Mouse (Mus musculus) kidney, adult 2 months (tissue): ENCODE measurements around the gene Spag17. TPM values are rescaled to one million over a fixed set of nuclear protein-coding genes. Genes with fewer than 3 reads are reported as not detected.
A peak's percentile ranks its signal among the peaks of the same experiment; 100 is the strongest.

ENCODE experiments used
- DNase-seq: peaks from one replicate; pipeline ENCODE4 v3.0.0; 2021
- H3K27ac ChIP-seq: fragments of 200-500 bp; 2 replicates; pipeline ENCODE4 v1.5.1; 2012; ENCODE audit warnings: low read depth, low read length, control low read depth, inconsistent platforms; ENCODE audit not compliant: insufficient read depth
- H3K27me3 ChIP-seq: fragments of 200-500 bp; replicated peaks from 2 replicates; pipeline ENCODE4 v1.6.1; 2012; ENCODE audit warnings: mild to moderate bottlenecking, moderate library complexity, low read length, inconsistent platforms; ENCODE audit not compliant: control insufficient read depth, insufficient read depth
- H3K36me3 ChIP-seq: fragments of 200-500 bp; 2 replicates; pipeline ENCODE4 v1.6.1; 2012; ENCODE audit warnings: mild to moderate bottlenecking, moderate library complexity, low read length, inconsistent platforms; ENCODE audit not compliant: control insufficient read depth, insufficient read depth
- H3K4me1 ChIP-seq: fragments of 200-500 bp; 2 replicates; pipeline ENCODE4 v1.6.1; 2011; ENCODE audit warnings: low read length; ENCODE audit not compliant: control insufficient read depth, insufficient read depth
- H3K4me3 ChIP-seq: fragments of 200-500 bp; 2 replicates; pipeline ENCODE4 v1.5.1; 2011; ENCODE audit warnings: mild to moderate bottlenecking, low read depth, low read length, control low read depth; ENCODE audit not compliant: insufficient read depth
- CTCF ChIP-seq: fragments of 200-500 bp; conservative IDR thresholded peaks from 2 replicates; pipeline ENCODE4 v1.5.1; 2011; ENCODE audit warnings: low read depth, mild to moderate bottlenecking, control low read depth, low read length, moderate library complexity, mixed read lengths; ENCODE audit not compliant: insufficient read depth, insufficient read length
- POLR2A ChIP-seq: fragments of 200-500 bp; IDR thresholded peaks from one replicate; pipeline ENCODE4 v1.6.1; 2011; ENCODE audit warnings: low read depth, low read length, control low read depth
- WGBS: fragments of 180-500 bp; shearing (Covaris S2); methylation state at CpG from one replicate; pipeline ENCODE4 v1.1.7; 2018; 5-methylcytosine and 5-hydroxymethylcytosine counted together
- polyA plus RNA-seq: library from polyadenylated mRNA; depleted of rRNA; stranded (reverse); fragments of >200 nt; gene quantifications from 2 replicates; pipeline ENCODE4 v1.2.3, GENCODE M21; 2012

The Spag17 gene
- polyA plus RNA-seq, 1 experiment: 0.05 TPM

- TF ChIP-seq POLR2A (no peak), CTCF (no peak)
- Histone ChIP-seq H3K27me3 (no peaks in the 10 kb centered on the region), H3K4me3 (no peak overlapping the region), H3K27ac (no peak overlapping the region), H3K4me1 (no peaks in the 10 kb centered on the region), H3K36me3 (no peaks in the 10 kb centered on the region)
- WGBS: 32% methylated on average over 12 of the region's 12 CpGs
- peak; percentile 71 for DNase-seq
Observed at GRCm38 (mm10) chr3:99930920-99931620, 45.9 kb downstream of the Spag17 start.

- 48% methylated on average over 1 of the region's 1 CpGs for WGBS
- no peak overlapping the region for H3K4me3 ChIP-seq
- peak; percentile 14 for DNase-seq
- H3K36me3 ChIP-seq: no peaks in the 10 kb centered on the region
- TF ChIP-seq POLR2A (no peak), CTCF (peak; percentile 59)
- no peaks in the 10 kb centered on the region for H3K27me3 ChIP-seq
- no peaks in the 10 kb centered on the region for H3K4me1 ChIP-seq
- H3K27ac ChIP-seq: no peak overlapping the region
Observed at GRCm38 (mm10) chr3:99936159-99936558, 51.0 kb downstream of the Spag17 start.

- peak; percentile 61 for DNase-seq
- H3K27me3 ChIP-seq: no peaks in the 10 kb centered on the region
- H3K27ac ChIP-seq: no peak overlapping the region
- no peak overlapping the region for H3K4me3 ChIP-seq
- H3K36me3 ChIP-seq: no peaks in the 10 kb centered on the region
- TF ChIP-seq POLR2A: no peak
- TF ChIP-seq CTCF: 0 out of 2 replicates have a peak, but pooled peaks have one; percentile 2
- no peaks in the 10 kb centered on the region for H3K4me1 ChIP-seq
- WGBS: 30% methylated on average over 8 of the region's 8 CpGs
Observed at GRCm38 (mm10) chr3:99938611-99939286, 53.5 kb downstream of the Spag17 start.

- no peak for TF ChIP-seq CTCF
- no peak for TF ChIP-seq POLR2A
- DNase-seq: no peak
- WGBS: 40% methylated on average over 2 of the region's 2 CpGs
Observed at GRCm38 (mm10) chr3:99945171-99945570, 60.0 kb downstream of the Spag17 start.

GRCm38 (mm10) chr3:99954039-99954602, 68.9 kb downstream of the Spag17 start:
- TF ChIP-seq POLR2A: no peak
- no peak for TF ChIP-seq CTCF
- WGBS: 53% methylated on average over 9 of the region's 9 CpGs

More at GRCm38 (mm10) chr3:99945171-99945570, 60.0 kb downstream of the Spag17 start:
- Histone ChIP-seq H3K27me3 (no peaks in the 10 kb centered on the region), H3K36me3 (no peaks in the 10 kb centered on the region), H3K27ac (no peak overlapping the region), H3K4me1 (no peaks in the 10 kb centered on the region), H3K4me3 (no peak overlapping the region)

GRCm38 (mm10) chr3:99956517-99956916, 71.3 kb downstream of the Spag17 start:
- no peak for TF ChIP-seq POLR2A
- no peak for TF ChIP-seq CTCF
- H3K36me3 ChIP-seq: no peaks in the 10 kb centered on the region
- no peaks in the 10 kb centered on the region for H3K4me1 ChIP-seq
- no peaks in the 10 kb centered on the region for H3K27me3 ChIP-seq
- no peak for DNase-seq
- H3K27ac ChIP-seq: no peak overlapping the region
- H3K4me3 ChIP-seq: no peak overlapping the region

More at GRCm38 (mm10) chr3:99954039-99954602, 68.9 kb downstream of the Spag17 start:
- Histone ChIP-seq H3K4me3 (no peak overlapping the region), H3K36me3 (no peaks in the 10 kb centered on the region), H3K27me3 (no peaks in the 10 kb centered on the region), H3K4me1 (no peaks in the 10 kb centered on the region), H3K27ac (no peak overlapping the region)
- DNase-seq: no peak

GRCm38 (mm10) chr3:99959805-99960485, 74.7 kb downstream of the Spag17 start:
- no peak overlapping the region for H3K27ac ChIP-seq
- no peaks in the 10 kb centered on the region for H3K4me1 ChIP-seq
- no peak for DNase-seq
- no peak overlapping the region for H3K4me3 ChIP-seq
- no peaks in the 10 kb centered on the region for H3K36me3 ChIP-seq
- no peaks in the 10 kb centered on the region for H3K27me3 ChIP-seq
- TF ChIP-seq CTCF (no peak), POLR2A (no peak)
- WGBS: 52% methylated on average over 7 of the region's 7 CpGs
